Mouse (Mus musculus) testis, adult 2 months (tissue): Measurements from ENCODE around the gene Farsb. TPM values are rescaled to one million over a fixed set of nuclear protein-coding genes. Genes with fewer than 3 reads are reported as not detected.

Experiments used
- H3K27ac ChIP-seq: fragments of 200-500 bp; 2 replicates; pipeline ENCODE4 v1.5.1; 2012; ENCODE audit warnings: low read depth, low read length; ENCODE audit not compliant: control insufficient read depth, insufficient read depth
- H3K27me3 ChIP-seq: fragments of 200-500 bp; 2 replicates; pipeline ENCODE4 v1.6.1; 2012; ENCODE audit warnings: mild to moderate bottlenecking, low read length, moderate library complexity; ENCODE audit not compliant: control insufficient read depth, insufficient read depth
- H3K36me3 ChIP-seq: fragments of 200-500 bp; 2 replicates; pipeline ENCODE4 v1.6.1; 2012; ENCODE audit warnings: mild to moderate bottlenecking, low read length; ENCODE audit not compliant: control insufficient read depth, insufficient read depth
- H3K4me1 ChIP-seq: fragments of 200-500 bp; 2 replicates; pipeline ENCODE4 v1.6.1; 2012; ENCODE audit warnings: low read length; ENCODE audit not compliant: control insufficient read depth, insufficient read depth
- H3K4me3 ChIP-seq: fragments of 200-500 bp; 2 replicates; pipeline ENCODE4 v1.5.1; 2012; ENCODE audit warnings: low read depth, mild to moderate bottlenecking, low read length, moderate library complexity, mixed read lengths; ENCODE audit not compliant: control insufficient read depth
- CTCF ChIP-seq: fragments of 200-500 bp; IDR thresholded peaks from 2 replicates; pipeline ENCODE4 v1.5.1; 2012; ENCODE audit warnings: low read depth, mild to moderate bottlenecking, inconsistent platforms, low read length, moderate library complexity; ENCODE audit not compliant: control insufficient read depth, insufficient read depth, insufficient replicate concordance
- POLR2A ChIP-seq: fragments of 200-500 bp; IDR thresholded peaks from 2 replicates; pipeline ENCODE4 v1.6.1; 2012; ENCODE audit warnings: low read depth, mild to moderate bottlenecking, inconsistent platforms, low read length, moderate library complexity; ENCODE audit not compliant: control insufficient read depth
- polyA plus RNA-seq: library from polyadenylated mRNA; depleted of rRNA; stranded (reverse); fragments of >200 nt; gene quantifications from 2 replicates; pipeline ENCODE4 v1.2.3, GENCODE M21; 2012

Farsb gene
- polyA plus RNA-seq, 1 experiment: 28.4 TPM

- Histone ChIP-seq H3K36me3 (no peaks in the 10 kb centered on the region), H3K4me1 (peaks cover 2% of the 10 kb centered on the region; the same call in 1 of the 2 replicates), H3K27me3 (no peaks in the 10 kb centered on the region), H3K27ac (no peak overlapping the region), H3K4me3 (no peak overlapping the region)
- TF ChIP-seq CTCF: no peak
Measured at GRCm38 (mm10) chr1:78529011-78529410, 40.3 kb upstream of the Farsb start.

GRCm38 (mm10) chr1:78528356-78528755 is 39.7 kb upstream of the Farsb start:
- Histone ChIP-seq H3K27me3 (no peaks in the 10 kb centered on the region), H3K36me3 (no peaks in the 10 kb centered on the region), H3K4me1 (peaks cover 2% of the 10 kb centered on the region; the same call in 1 of the 2 replicates), H3K4me3 (no peak overlapping the region), H3K27ac (no peak overlapping the region)
- TF ChIP-seq POLR2A (no peak), CTCF (no peak)

GRCm38 (mm10) chr1:78525189-78525886 is 36.6 kb upstream of the Farsb start:
- no peak overlapping the region; the same call in 1 of the 2 replicates for H3K4me3 ChIP-seq
- no peaks in the 10 kb centered on the region for H3K36me3 ChIP-seq
- H3K27ac ChIP-seq: no peak overlapping the region
- TF ChIP-seq CTCF (peak; percentile 94; the same call in 1 of the 2 replicates), POLR2A (no peak)
- no peaks in the 10 kb centered on the region for H3K27me3 ChIP-seq
- peaks cover 2% of the 10 kb centered on the region; the same call in 1 of the 2 replicates for H3K4me1 ChIP-seq

GRCm38 (mm10) chr1:78518907-78519306 is 30.2 kb upstream of the Farsb start:
- TF ChIP-seq POLR2A (no peak), CTCF (no peak)
- no peaks in the 10 kb centered on the region for H3K36me3 ChIP-seq
- H3K27ac ChIP-seq: no peak overlapping the region
- no peaks in the 10 kb centered on the region for H3K4me1 ChIP-seq
- no peak overlapping the region for H3K4me3 ChIP-seq
- no peaks in the 10 kb centered on the region for H3K27me3 ChIP-seq

- Histone ChIP-seq H3K4me1 (peaks cover 5% of the 10 kb centered on the region), H3K27me3 (no peaks in the 10 kb centered on the region), H3K27ac (no peak overlapping the region), H3K36me3 (no peaks in the 10 kb centered on the region), H3K4me3 (no peak overlapping the region)
- TF ChIP-seq CTCF (no peak), POLR2A (no peak)
Measured at GRCm38 (mm10) chr1:78512756-78513155, 24.1 kb upstream of the Farsb start.

GRCm38 (mm10) chr1:78511621-78512160 is 23.0 kb upstream of the Farsb start, which contains the start of gene BC035947:
BC035947 (minus strand) TSS chr1:78512158.
- H3K27ac ChIP-seq: no peak within 1 kb of the TSS
- no peak for TF ChIP-seq CTCF
- TF ChIP-seq POLR2A: no peak
- peak within 1 kb of the TSS; percentile 35 for H3K4me3 ChIP-seq
- no peaks in the 10 kb centered on the region for H3K27me3 ChIP-seq
- no peaks in the 10 kb centered on the region for H3K36me3 ChIP-seq
- H3K4me1 ChIP-seq: peaks cover 5% of the 10 kb centered on the region

GRCm38 (mm10) chr1:78510862-78511261 is 22.2 kb upstream of the Farsb start, which contains the start of gene Mogat1:
Mogat1 (plus strand) TSS chr1:78510991.
- no peak within 1 kb of the TSS for H3K27ac ChIP-seq

GRCm38 (mm10) chr1:78507137-78507536 is 18.4 kb upstream of the Farsb start:
- no peaks in the 10 kb centered on the region for H3K36me3 ChIP-seq
- TF ChIP-seq POLR2A (no peak), CTCF (no peak)
- H3K4me3 ChIP-seq: no peak overlapping the region

More at GRCm38 (mm10) chr1:78510862-78511261, 22.2 kb upstream of the Farsb start, which contains the start of gene Mogat1:
- peak within 1 kb of the TSS; percentile 35 for H3K4me3 ChIP-seq
- H3K4me1 ChIP-seq: peaks cover 5% of the 10 kb centered on the region
- no peak for TF ChIP-seq POLR2A
- TF ChIP-seq CTCF: no peak
- H3K36me3 ChIP-seq: no peaks in the 10 kb centered on the region
- no peaks in the 10 kb centered on the region for H3K27me3 ChIP-seq

More at GRCm38 (mm10) chr1:78507137-78507536, 18.4 kb upstream of the Farsb start:
- Histone ChIP-seq H3K27me3 (no peaks in the 10 kb centered on the region), H3K27ac (no peak overlapping the region), H3K4me1 (peaks cover 5% of the 10 kb centered on the region)
